In genomic region chr2:32058716-32059115, GRCm38 (mm10) we compare ENCODE assay signal across 9 mouse cellular contexts.
"Had no signal": no experiment of that assay in that cellular context is flagged by ENCODE, and none has a peak within 500 bp of the region (broad histone marks: within the 10 kb centered on the region; RNA-seq: fewer than 3 reads in every experiment).

No protein-coding gene starts in this region.

- H3K9me3 ChIP-seq: limb, embryonic 13.5 days; midbrain, embryonic 12.5 days had no signal

- H3K9ac ChIP-seq: midbrain, embryonic 12.5 days had no signal

- H3K4me2 ChIP-seq: limb, embryonic 13.5 days; midbrain, embryonic 12.5 days had no signal

- DNase-seq: kidney, adult 18-20 months; kidney, postnatal 10 days; left cerebral cortex, postnatal 4 days; lung, adult 18-20 months; right cerebral cortex, postnatal 14 days had no signal

- H3K36me3 ChIP-seq: midbrain, embryonic 12.5 days had no signal

- H3K4me3 ChIP-seq: limb, embryonic 13.5 days; midbrain, embryonic 12.5 days had no signal

- ATAC-seq: midbrain, embryonic 16.5 days had no signal

- H3K27me3 ChIP-seq: limb, embryonic 13.5 days had no signal

- H3K27ac ChIP-seq: limb, embryonic 13.5 days; midbrain, embryonic 12.5 days; stomach, postnatal 0 days had no signal
